Mouse (Mus musculus) lung, adult 2 months (tissue): ENCODE data around the gene Afmid.

Source experiments
- CTCF ChIP-seq: fragments of 200-500 bp; IDR thresholded peaks from 2 replicates; pipeline ENCODE4 v1.5.1; 2011; ENCODE audit warnings: mild to moderate bottlenecking, low read length, control low read depth; ENCODE audit not compliant: insufficient read depth
- POLR2A ChIP-seq: fragments of 200-500 bp; IDR thresholded peaks from 2 replicates; pipeline ENCODE4 v1.6.1; 2011; ENCODE audit warnings: low read depth, mild to moderate bottlenecking, control low read depth, low read length, borderline replicate concordance; ENCODE audit errors: extremely low read depth

DNA sequence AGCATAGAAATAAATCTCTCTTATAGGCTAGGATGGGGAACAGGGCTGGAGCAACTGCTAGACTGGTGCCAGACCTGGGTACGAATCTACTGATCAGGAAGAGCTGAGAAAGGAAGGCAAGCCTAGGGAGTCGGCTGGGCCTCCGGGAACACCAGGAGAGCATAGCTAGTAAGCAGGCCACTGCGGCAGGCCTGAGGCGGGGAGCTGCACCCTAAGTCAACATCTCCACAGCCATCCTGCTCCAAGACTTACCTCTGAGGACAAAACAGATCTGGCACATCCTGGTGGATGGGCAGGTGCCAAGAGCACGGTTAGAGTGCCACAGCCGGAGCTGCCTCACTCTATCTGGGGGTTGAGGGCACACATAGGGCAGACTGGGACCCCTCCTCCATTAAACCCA lies 5.6 kb upstream of the Afmid start:
- no peak for TF ChIP-seq POLR2A
- TF ChIP-seq CTCF = no peak
